Mouse (Mus musculus) heart, postnatal 0 days (tissue): ENCODE results near the gene Adamts15. TPM values are rescaled to one million over a fixed set of nuclear protein-coding genes. Genes with fewer than 3 reads are reported as not detected.

Source experiments
- ATAC-seq: fragments of 200-750 bp; cut with Nextera tagmentation; 2 replicates; pipeline ENCODE4 v1.8.0; 2017; ENCODE audit warnings: low read depth, moderate number of reproducible peaks, moderate library complexity; ENCODE audit not compliant: insufficient read depth
- DNase-seq: peaks from one replicate; pipeline ENCODE4 v3.0.0-alpha.2; 2016; ENCODE audit warnings: low spot score
- H3K27ac ChIP-seq: fragments of 300-500 bp; sonication (generic); 2 replicates; pipeline ENCODE4 v1.5.1; 2014; ENCODE audit warnings: low read depth, mild to moderate bottlenecking
- H3K27me3 ChIP-seq: fragments of 300-500 bp; sonication (generic); 2 replicates; pipeline ENCODE4 v1.6.1; 2014; ENCODE audit warnings: low read length, mixed read lengths; ENCODE audit not compliant: control insufficient read depth, insufficient read depth
- H3K36me3 ChIP-seq: fragments of 300-500 bp; sonication (generic); replicated peaks from 2 replicates; pipeline ENCODE4 v1.6.1; 2014; ENCODE audit warnings: low read length, mixed read lengths; ENCODE audit not compliant: control insufficient read depth, insufficient read depth
- H3K4me1 ChIP-seq: fragments of 300-500 bp; sonication (generic); 2 replicates; pipeline ENCODE4 v1.6.1; 2014; ENCODE audit warnings: antibody characterized with exemption; ENCODE audit not compliant: control insufficient read depth, insufficient read depth
- H3K4me2 ChIP-seq: fragments of 300-500 bp; sonication (generic); 2 replicates; pipeline ENCODE4 v1.6.1; 2014; ENCODE audit warnings: low read depth, mild to moderate bottlenecking, low read length, moderate library complexity
- H3K4me3 ChIP-seq: fragments of 300-500 bp; sonication (generic); 2 replicates; pipeline ENCODE4 v1.5.1; 2014; ENCODE audit warnings: low read depth, low read length
- H3K9ac ChIP-seq: fragments of 300-500 bp; sonication (generic); replicated peaks from 2 replicates; pipeline ENCODE4 v1.6.1; 2014; ENCODE audit warnings: low read depth, low read length, mixed read lengths
- H3K9me3 ChIP-seq: fragments of 300-500 bp; sonication (generic); replicated peaks from 2 replicates; pipeline ENCODE4 v1.6.1; 2016; ENCODE audit warnings: low read length; ENCODE audit not compliant: control insufficient read depth
- CTCF ChIP-seq: IDR thresholded peaks from 2 replicates; pipeline ENCODE4 v1.5.1; 2016; ENCODE audit warnings: antibody characterized with exemption, control low read depth, low read depth
- EP300 ChIP-seq: IDR thresholded peaks from 2 replicates; pipeline ENCODE4 v1.6.1; 2016; ENCODE audit warnings: antibody characterized with exemption, low read depth
- whole genome bisulfite sequencing: fragments of 180-500 bp; shearing (Covaris S2); extraction: QIAGEN DNeasy Blood & Tissue Kit; methylation state at CpG from one replicate; pipeline ENCODE4 v1.1.7; 2014; 5-methylcytosine and 5-hydroxymethylcytosine counted together
- polyA plus RNA-seq: library from polyadenylated mRNA; unstranded; fragments of >200 nt; fragmentation: Nextera tagmentation; extraction: Ambion mirVana; gene quantifications from 2 replicates; pipeline ENCODE4 v1.2.1, GENCODE M21; 2015
- total RNA-seq: library from RNA; depleted of rRNA; stranded (reverse); fragments of >200 nt; gene quantifications from 2 replicates; pipeline ENCODE4 v1.2.3, GENCODE M21; 2014; ENCODE audit warnings: low replicate concordance

Adamts15 gene
- total and polyA plus RNA-seq, 2 experiments from 2014 or later = 3.1 to 8.4 TPM

- Histone ChIP-seq H3K27me3 (no peaks in the 10 kb centered on the region), H3K4me1 (peaks cover 13% of the 10 kb centered on the region), H3K9ac (no peak overlapping the region), H3K27ac (peak overlapping the region; percentile 48; the same call in 1 of the 2 replicates), H3K36me3 (no peaks in the 10 kb centered on the region), H3K4me3 (no peak overlapping the region), H3K4me2 (no peak overlapping the region), H3K9me3 (no peaks in the 10 kb centered on the region)
- peak; percentile 57 for ATAC-seq
- no peak for TF ChIP-seq CTCF
- TF ChIP-seq EP300 = no peak
- 47% methylated on average over 10 of the region's 10 CpGs for WGBS
- peak; percentile 27 for DNase-seq
Observed at GRCm38 (mm10) chr9:30964685-30965084, 42.4 kb upstream of the Adamts15 start.

DNA sequence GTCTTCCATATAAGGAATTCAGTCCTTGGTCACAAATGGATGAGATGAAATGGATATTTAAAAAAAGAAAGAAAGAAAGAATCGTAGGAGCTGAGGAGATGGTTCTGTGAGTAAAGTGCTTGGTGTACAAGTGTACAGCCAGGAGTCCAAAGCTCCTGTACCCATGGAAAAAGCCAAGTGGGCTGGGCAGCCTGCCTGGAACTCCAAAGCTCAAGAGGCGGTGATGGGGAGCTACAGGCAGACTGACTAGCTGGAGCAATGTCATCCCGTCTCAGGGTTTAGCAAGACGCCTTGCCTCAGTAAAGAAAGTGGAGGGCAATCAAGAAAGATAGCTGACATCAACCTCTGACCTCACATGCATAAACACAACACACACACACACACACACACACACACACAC is 41.5 kb upstream of the Adamts15 start:
- DNase-seq (no peak), ATAC-seq (0 out of 2 replicates have a peak, but pooled peaks have one; percentile 27)
- 48% methylated on average over 4 of the region's 4 CpGs for WGBS
- H3K4me3 ChIP-seq = no peak overlapping the region
- no peaks in the 10 kb centered on the region for H3K36me3 ChIP-seq
- H3K27me3 ChIP-seq = no peaks in the 10 kb centered on the region
- H3K27ac ChIP-seq = no peak overlapping the region
- no peaks in the 10 kb centered on the region for H3K9me3 ChIP-seq
- H3K4me2 ChIP-seq = no peak overlapping the region
- H3K9ac ChIP-seq = no peak overlapping the region
- TF ChIP-seq EP300 (no peak), CTCF (no peak)
- H3K4me1 ChIP-seq = peaks cover 13% of the 10 kb centered on the region

GRCm38 (mm10) chr9:30955246-30955645 is 33.0 kb upstream of the Adamts15 start:
- no peak for ATAC-seq
- TF ChIP-seq EP300 (no peak), CTCF (no peak)
- Histone ChIP-seq H3K4me3 (no peak overlapping the region), H3K4me1 (no peaks in the 10 kb centered on the region), H3K9ac (no peak overlapping the region), H3K9me3 (no peaks in the 10 kb centered on the region), H3K4me2 (no peak overlapping the region), H3K27me3 (no peaks in the 10 kb centered on the region), H3K36me3 (no peaks in the 10 kb centered on the region), H3K27ac (no peak overlapping the region)
- DNase-seq = no peak
- 86% methylated on average over 9 of the region's 9 CpGs for WGBS

- H3K9me3 ChIP-seq = no peaks in the 10 kb centered on the region
- TF ChIP-seq CTCF = peak; percentile 47
- no peak for TF ChIP-seq EP300
Observed at GRCm38 (mm10) chr9:30953287-30953686, 31.0 kb upstream of the Adamts15 start.

GRCm38 (mm10) chr9:30951461-30951860 is 29.2 kb upstream of the Adamts15 start:
- Histone ChIP-seq H3K27ac (no peak overlapping the region), H3K36me3 (no peaks in the 10 kb centered on the region), H3K9me3 (no peaks in the 10 kb centered on the region), H3K27me3 (no peaks in the 10 kb centered on the region), H3K4me3 (no peak overlapping the region), H3K4me1 (no peaks in the 10 kb centered on the region), H3K9ac (no peak overlapping the region), H3K4me2 (no peak overlapping the region)
- TF ChIP-seq EP300 (no peak), CTCF (no peak)
- ATAC-seq (0 out of 2 replicates have a peak, but pooled peaks have one; percentile 25), DNase-seq (no peak)
- WGBS = 73% methylated on average over 5 of the region's 5 CpGs

More at GRCm38 (mm10) chr9:30953287-30953686, 31.0 kb upstream of the Adamts15 start:
- Histone ChIP-seq H3K4me1 (no peaks in the 10 kb centered on the region), H3K27ac (no peak overlapping the region), H3K4me3 (no peak overlapping the region), H3K9ac (no peak overlapping the region), H3K27me3 (no peaks in the 10 kb centered on the region), H3K36me3 (no peaks in the 10 kb centered on the region), H3K4me2 (no peak overlapping the region)
- no peak for ATAC-seq
- no peak for DNase-seq
- WGBS = 47% methylated on average over 8 of the region's 8 CpGs

DNA sequence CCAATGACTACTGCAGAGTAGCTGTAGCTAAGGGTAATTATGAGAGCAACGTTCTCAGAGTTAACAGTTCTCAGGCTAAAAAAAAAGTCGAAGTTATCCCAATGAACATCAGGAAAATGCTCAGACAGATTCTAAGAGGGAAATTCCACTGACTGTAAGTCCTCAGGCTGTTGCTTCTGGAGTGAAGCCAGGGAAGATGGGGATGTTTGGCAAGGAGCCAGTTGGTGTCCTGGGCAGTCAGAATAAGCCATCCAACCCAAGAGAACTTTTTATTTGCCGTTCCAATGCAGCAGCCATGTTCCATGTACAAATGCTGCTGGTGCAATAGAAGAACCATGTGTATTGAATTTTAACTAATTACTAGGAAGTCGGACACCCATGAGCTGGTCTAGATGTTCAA is 28.3 kb upstream of the Adamts15 start:
- Histone ChIP-seq H3K9ac (no peak overlapping the region), H3K27me3 (no peaks in the 10 kb centered on the region), H3K36me3 (no peaks in the 10 kb centered on the region), H3K4me1 (no peaks in the 10 kb centered on the region), H3K9me3 (no peaks in the 10 kb centered on the region), H3K27ac (no peak overlapping the region), H3K4me2 (no peak overlapping the region), H3K4me3 (no peak overlapping the region)
- ATAC-seq (no peak), DNase-seq (no peak)
- WGBS = 44% methylated on average over 4 of the region's 4 CpGs
- TF ChIP-seq EP300 (no peak), CTCF (no peak)
